Mouse (Mus musculus): ENCODE results near the gene Dact3.

GRCm38 (mm10) chr7:16921881-16922335 lies 46.8 kb downstream of the Dact3 start:
- TF ChIP-seq POLR2A (IDR thresholded peaks at IDR 0.05; ENCODE audit: low read depth, low read length) (no peak), CTCF (IDR thresholded peaks at IDR 0.05; ENCODE audit: borderline replicate concordance, insufficient read depth, low read length) (no peak)
